Comparison of ENCODE assay signal across 18 mouse cellular contexts in the genomic region with DNA sequence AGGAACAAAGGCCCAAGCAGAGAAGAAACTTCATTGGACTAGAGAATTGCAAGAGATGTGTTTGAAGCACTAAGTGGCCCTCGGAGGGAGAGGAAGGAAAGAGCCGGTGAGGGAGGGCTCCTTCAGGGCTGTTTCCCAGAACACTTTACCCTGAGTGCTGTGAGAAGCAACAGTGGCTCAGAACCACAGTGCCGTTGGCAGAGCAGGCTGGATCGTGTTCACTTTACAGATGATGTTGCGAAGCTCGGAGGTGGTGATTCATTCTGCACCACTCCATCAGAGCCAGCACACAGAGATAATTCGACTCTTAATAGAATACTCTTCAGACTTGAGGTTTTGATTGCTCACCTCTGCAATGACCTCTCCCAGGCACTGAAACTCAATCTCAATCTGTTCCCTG.
"Had no signal": no experiment of that assay in that cellular context is flagged by ENCODE, and none has a peak within 500 bp of the region (broad histone marks: within the 10 kb centered on the region; RNA-seq: fewer than 3 reads in every experiment).

No protein-coding gene starts in this region.

- DNase-seq: lung, adult 18-20 months; lung, embryonic 14.5 days; lung, postnatal 10 days; lung, postnatal 4 days; retina, postnatal 1 day; right cerebral cortex, adult 18-20 months; right cerebral cortex, postnatal 25 days; right cerebral cortex, postnatal 4 days; spleen, adult 18-20 months; thymus, adult 18-20 months; thymus, postnatal 14 days; thymus, postnatal 36 days had no signal

- H3K4me3 ChIP-seq: midbrain, embryonic 10.5 days; midbrain, embryonic 13.5 days; midbrain, embryonic 15.5 days; myocyte; neural tube, embryonic 13.5 days; neural tube, embryonic 15.5 days had no signal

- H3K9ac ChIP-seq: lung, embryonic 14.5 days; midbrain, embryonic 13.5 days; midbrain, embryonic 15.5 days; neural tube, embryonic 13.5 days; neural tube, embryonic 15.5 days had no signal

- H3K27me3 ChIP-seq: midbrain, embryonic 13.5 days; midbrain, embryonic 15.5 days; neural tube, embryonic 13.5 days; neural tube, embryonic 15.5 days had no signal

- H3K4me2 ChIP-seq: lung, embryonic 14.5 days; midbrain, embryonic 13.5 days; midbrain, embryonic 15.5 days; neural tube, embryonic 13.5 days; neural tube, embryonic 15.5 days had no signal

- ATAC-seq: midbrain, embryonic 13.5 days; midbrain, embryonic 15.5 days had no signal

- H3K36me3 ChIP-seq: midbrain, embryonic 10.5 days; midbrain, embryonic 13.5 days; midbrain, embryonic 15.5 days; neural tube, embryonic 13.5 days; neural tube, embryonic 15.5 days had no signal

- H3K4me1 ChIP-seq: midbrain, embryonic 13.5 days; midbrain, embryonic 15.5 days; neural tube, embryonic 13.5 days; neural tube, embryonic 15.5 days had no signal

- H3K27ac ChIP-seq: midbrain, embryonic 10.5 days; midbrain, embryonic 13.5 days; midbrain, embryonic 15.5 days; neural tube, embryonic 13.5 days; neural tube, embryonic 15.5 days had no signal

- H3K9me3 ChIP-seq: midbrain, embryonic 10.5 days; midbrain, embryonic 13.5 days; midbrain, embryonic 15.5 days; neural tube, embryonic 13.5 days; neural tube, embryonic 15.5 days had no signal
